Mouse (Mus musculus): ENCODE results near the gene Rtp4. TPM values are rescaled to one million over a fixed set of nuclear protein-coding genes. Genes with fewer than 3 reads are reported as not detected.

The Rtp4 gene
- total RNA-seq, 2 experiments from 2014 or later = 1.9 to 2.0 TPM

GRCm38 (mm10) chr16:23513401-23513800, 6.7 kb upstream of the Rtp4 start:
- no peak for DNase-seq

- peak; percentile 59 for DNase-seq
These were observed 4.3 kb upstream of the Rtp4 start for GRCm38 (mm10) chr16:23515766-23516165.

GRCm38 (mm10) chr16:23516606-23517005, 3.5 kb upstream of the Rtp4 start:
- no peak for DNase-seq

- DNase-seq = no peak
These were observed 2.9 kb upstream of the Rtp4 start for GRCm38 (mm10) chr16:23517230-23517629.

- DNase-seq = no peak
These were observed 2.1 kb upstream of the Rtp4 start for GRCm38 (mm10) chr16:23517754-23518566.

- no peak for DNase-seq
These were observed 1.3 kb upstream of the Rtp4 start for GRCm38 (mm10) chr16:23518567-23519369.

- DNase-seq = no peak
These were observed 320 bp upstream of the Rtp4 start for GRCm38 (mm10) chr16:23519771-23520170.

- no peak for DNase-seq
These were observed 1.0 kb downstream of the Rtp4 start for GRCm38 (mm10) chr16:23521092-23521491.

GRCm38 (mm10) chr16:23522081-23522480, 2.0 kb downstream of the Rtp4 start:
- no peak for DNase-seq

- no peak for DNase-seq
These were observed 9.1 kb downstream of the Rtp4 start for GRCm38 (mm10) chr16:23529186-23529585.

- DNase-seq = no peak
These were observed 13.6 kb downstream of the Rtp4 start for GRCm38 (mm10) chr16:23533707-23534106.

GRCm38 (mm10) chr16:23541046-23541445, 21.0 kb downstream of the Rtp4 start:
- DNase-seq = no peak

- no peak for DNase-seq
These were observed 22.8 kb downstream of the Rtp4 start for GRCm38 (mm10) chr16:23542866-23543265.

GRCm38 (mm10) chr16:23544361-23544760, 24.3 kb downstream of the Rtp4 start:
- no peak for DNase-seq

- no peak for DNase-seq
These were observed 27.7 kb downstream of the Rtp4 start for GRCm38 (mm10) chr16:23547783-23548182.

- DNase-seq = peak; percentile 22
These were observed 30.4 kb downstream of the Rtp4 start for GRCm38 (mm10) chr16:23550346-23550980.

GRCm38 (mm10) chr16:23550981-23551582, 31.0 kb downstream of the Rtp4 start:
- no peak for DNase-seq

GRCm38 (mm10) chr16:23554673-23555072, 34.6 kb downstream of the Rtp4 start:
- no peak for DNase-seq

- DNase-seq = no peak
These were observed 37.1 kb downstream of the Rtp4 start for GRCm38 (mm10) chr16:23557195-23557594.

GRCm38 (mm10) chr16:23557669-23558068, 37.6 kb downstream of the Rtp4 start:
- no peak for DNase-seq

GRCm38 (mm10) chr16:23568369-23568958, 48.4 kb downstream of the Rtp4 start:
- DNase-seq = no peak

GRCm38 (mm10) chr16:23574561-23574960, 54.5 kb downstream of the Rtp4 start:
- no peak for DNase-seq

Data from gastrocnemius, postnatal 25 days (tissue).